Mouse (Mus musculus) T-cell, adult 2 months (primary cell): Measurements from ENCODE around the gene Gm10720.
"Not testable (repeated sequence)": the region's sequence is repeated elsewhere in the genome, so short reads cannot be mapped to it uniquely, and the experiment has no call there.

Experiments used
- DNase-seq: peaks from one replicate; pipeline ENCODE4 v3.0.0; 2022; ENCODE audit warnings: low spot score

Gene Gm10720

GRCm38 (mm10) chr9:3025653-3026052 is 10.2 kb downstream of the Gm10720 start:
- peak; percentile 73 for DNase-seq

GRCm38 (mm10) chr9:3026136-3026535 is 10.7 kb downstream of the Gm10720 start:
- DNase-seq = not testable (repeated sequence)

- DNase-seq = not testable (repeated sequence)
Observed at GRCm38 (mm10) chr9:3026741-3027140, 11.3 kb downstream of the Gm10720 start.

GRCm38 (mm10) chr9:3027200-3027599 is 11.7 kb downstream of the Gm10720 start:
- DNase-seq = not testable (repeated sequence)

- DNase-seq = peak; percentile 46
Observed at GRCm38 (mm10) chr9:3029276-3030000, 14.0 kb downstream of the Gm10720 start.

- not testable (repeated sequence) for DNase-seq
Observed at GRCm38 (mm10) chr9:3030677-3031318, 15.3 kb downstream of the Gm10720 start.

GRCm38 (mm10) chr9:3034299-3034698 is 18.8 kb downstream of the Gm10720 start, which contains the start of gene Gm17535:
Gene Gm17535 (plus strand): TSS chr9:3034599.
- DNase-seq = not testable (repeated sequence)

- DNase-seq = not testable (repeated sequence)
Observed at GRCm38 (mm10) chr9:3036577-3036976, 21.1 kb downstream of the Gm10720 start, which contains the start of gene Gm10715. Gene Gm10715 (plus strand): TSS chr9:3036877.

GRCm38 (mm10) chr9:3038161-3038560 is 22.7 kb downstream of the Gm10720 start:
- DNase-seq = not testable (repeated sequence)
